Mouse (Mus musculus): ENCODE data around the gene Lmo7.

Lmo7 gene

GRCm38 (mm10) chr14:101780016-101780415 is 50.3 kb downstream of the Lmo7 start:
- DNase-seq (ENCODE audit: low spot score in 2 of 2) = no peak

- no peak for DNase-seq (ENCODE audit: low spot score in 2 of 2)
These were observed 51.5 kb downstream of the Lmo7 start for GRCm38 (mm10) chr14:101781219-101781618.

- no peak for DNase-seq (ENCODE audit: low spot score in 2 of 2)
These were observed 52.3 kb downstream of the Lmo7 start for GRCm38 (mm10) chr14:101781943-101782510.

GRCm38 (mm10) chr14:101784315-101784945 is 54.7 kb downstream of the Lmo7 start:
- DNase-seq (ENCODE audit: low spot score in 2 of 2) = no peak

- no peak for DNase-seq (ENCODE audit: low spot score in 2 of 2)
These were observed 58.1 kb downstream of the Lmo7 start for GRCm38 (mm10) chr14:101787903-101788302.

GRCm38 (mm10) chr14:101788475-101788874 is 58.7 kb downstream of the Lmo7 start:
- DNase-seq (ENCODE audit: low spot score in 2 of 2) = no peak

GRCm38 (mm10) chr14:101794553-101795177 is 64.9 kb downstream of the Lmo7 start:
- DNase-seq (ENCODE audit: low spot score in 2 of 2) = no peak

GRCm38 (mm10) chr14:101797930-101798500 is 68.3 kb downstream of the Lmo7 start:
- DNase-seq (ENCODE audit: low spot score in 2 of 2) = no peak

- DNase-seq (ENCODE audit: low spot score in 2 of 2) = no peak
These were observed 69.0 kb downstream of the Lmo7 start for GRCm38 (mm10) chr14:101798766-101799165.

GRCm38 (mm10) chr14:101801674-101802073 is 71.9 kb downstream of the Lmo7 start:
- DNase-seq (ENCODE audit: low spot score in 2 of 2) = no peak

GRCm38 (mm10) chr14:101804119-101804518 is 74.4 kb downstream of the Lmo7 start:
- no peak for DNase-seq (ENCODE audit: low spot score in 2 of 2)

- DNase-seq (ENCODE audit: low spot score in 2 of 2) = no peak
These were observed 75.0 kb downstream of the Lmo7 start for GRCm38 (mm10) chr14:101804562-101805327.

GRCm38 (mm10) chr14:101805328-101805697 is 75.6 kb downstream of the Lmo7 start:
- no peak for DNase-seq (ENCODE audit: low spot score in 2 of 2)

GRCm38 (mm10) chr14:101806058-101806457 is 76.3 kb downstream of the Lmo7 start:
- DNase-seq (ENCODE audit: low spot score in 2 of 2) = no peak

- DNase-seq (ENCODE audit: low spot score in 2 of 2) = no peak
These were observed 76.8 kb downstream of the Lmo7 start for GRCm38 (mm10) chr14:101806607-101807006.

- no peak for DNase-seq (ENCODE audit: low spot score in 2 of 2)
These were observed 86.7 kb downstream of the Lmo7 start for GRCm38 (mm10) chr14:101816450-101816849.

- DNase-seq (ENCODE audit: low spot score in 2 of 2) = no peak
These were observed 92.6 kb downstream of the Lmo7 start for GRCm38 (mm10) chr14:101822390-101822789.

- DNase-seq (ENCODE audit: low spot score in 2 of 2) = no peak
These were observed 93.1 kb downstream of the Lmo7 start for GRCm38 (mm10) chr14:101822871-101823270.

GRCm38 (mm10) chr14:101829676-101830075 is 99.9 kb downstream of the Lmo7 start:
- no peak for DNase-seq (ENCODE audit: low spot score in 2 of 2)

- no peak for DNase-seq (ENCODE audit: low spot score in 2 of 2)
These were observed 100.4 kb downstream of the Lmo7 start for GRCm38 (mm10) chr14:101830116-101830515.

GRCm38 (mm10) chr14:101834109-101834508 is 104.4 kb downstream of the Lmo7 start:
- DNase-seq (ENCODE audit: low spot score in 2 of 2) = no peak

- no peak for DNase-seq (ENCODE audit: low spot score in 2 of 2)
These were observed 106.6 kb downstream of the Lmo7 start for GRCm38 (mm10) chr14:101836401-101836800.

Measured in spleen, postnatal 10 days (tissue).